Mouse (Mus musculus) neural tube, embryonic 15.5 days (tissue): ENCODE results near the gene Ntrk2. TPM values are rescaled to one million over a fixed set of nuclear protein-coding genes. Genes with fewer than 3 reads are reported as not detected.
A peak's percentile ranks its signal among the peaks of the same experiment; 100 is the strongest.

ENCODE experiments used
- ATAC-seq: fragments of 200-750 bp; cut with Nextera tagmentation; 2 replicates; pipeline ENCODE4 v1.8.0; 2017; ENCODE audit warnings: mild to moderate bottlenecking, moderate TSS enrichment, moderate library complexity; ENCODE audit not compliant: low FRiP score
- H3K27ac ChIP-seq: fragments of 300-500 bp; sonication (generic); replicated peaks from 2 replicates; pipeline ENCODE4 v1.5.1; 2015; ENCODE audit warnings: mild to moderate bottlenecking, inconsistent platforms
- H3K27me3 ChIP-seq: fragments of 300-500 bp; sonication (generic); replicated peaks from 2 replicates; pipeline ENCODE4 v1.6.1; 2015; ENCODE audit warnings: inconsistent platforms
- H3K36me3 ChIP-seq: fragments of 300-500 bp; sonication (generic); 2 replicates; pipeline ENCODE4 v1.6.1; 2015; ENCODE audit warnings: inconsistent platforms
- H3K4me1 ChIP-seq: fragments of 300-500 bp; sonication (generic); 2 replicates; pipeline ENCODE4 v1.6.1; 2015; ENCODE audit warnings: inconsistent platforms
- H3K4me2 ChIP-seq: fragments of 300-500 bp; sonication (generic); 2 replicates; pipeline ENCODE4 v1.6.1; 2015; ENCODE audit warnings: inconsistent platforms, mild to moderate bottlenecking, moderate library complexity
- H3K4me3 ChIP-seq: fragments of 300-500 bp; sonication (generic); replicated peaks from 2 replicates; pipeline ENCODE4 v1.5.1; 2015; ENCODE audit warnings: mild to moderate bottlenecking, inconsistent platforms
- H3K9ac ChIP-seq: fragments of 300-500 bp; sonication (generic); replicated peaks from 2 replicates; pipeline ENCODE4 v1.6.1; 2015; ENCODE audit warnings: mild to moderate bottlenecking, inconsistent platforms
- H3K9me3 ChIP-seq: fragments of 300-500 bp; sonication (generic); replicated peaks from 2 replicates; pipeline ENCODE4 v1.6.1; 2016; ENCODE audit warnings: inconsistent platforms
- WGBS: fragments of 180-500 bp; shearing (Covaris S2); methylation state at CpG from one replicate; pipeline ENCODE4 v1.1.7; 2015; ENCODE audit warnings: mixed read lengths; 5-methylcytosine and 5-hydroxymethylcytosine counted together
- polyA plus RNA-seq: library from polyadenylated mRNA; unstranded; fragments of >200 nt; fragmentation: Nextera tagmentation; extraction: Ambion mirVana; gene quantifications from 2 replicates; pipeline ENCODE4 v1.2.1, GENCODE M21; 2015

The Ntrk2 gene
- polyA plus RNA-seq, 1 experiment from 2014 or later: 132 TPM

DNA sequence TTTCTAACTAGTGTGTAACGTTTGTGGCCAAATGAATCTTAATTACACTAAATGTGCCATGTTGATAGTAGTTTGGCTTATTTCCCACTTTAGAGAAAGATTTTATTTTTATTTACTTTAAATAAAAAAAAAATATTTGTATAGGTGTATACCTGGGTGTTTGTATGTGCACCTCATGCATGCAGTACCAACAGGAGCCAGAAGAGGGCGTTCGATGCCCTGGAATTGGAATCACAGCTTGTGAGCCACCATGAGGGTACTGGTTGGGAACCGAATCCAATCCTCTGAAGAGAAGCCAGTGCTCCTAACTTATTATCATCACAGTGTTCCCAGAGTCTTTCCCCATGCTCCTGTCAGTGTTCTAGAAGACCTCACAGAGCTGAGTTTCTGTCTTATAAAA, 42.2 kb downstream of the Ntrk2 start:
- Histone ChIP-seq H3K36me3 (peaks cover 33% of the 10 kb centered on the region), H3K4me1 (peaks cover 14% of the 10 kb centered on the region; the same call in 1 of the 2 replicates), H3K4me2 (no peak overlapping the region), H3K9me3 (no peaks in the 10 kb centered on the region), H3K9ac (no peak overlapping the region), H3K27ac (no peak overlapping the region), H3K27me3 (no peaks in the 10 kb centered on the region), H3K4me3 (no peak overlapping the region)
- ATAC-seq: no peak
- 89% methylated on average over 4 of the region's 4 CpGs for WGBS

DNA sequence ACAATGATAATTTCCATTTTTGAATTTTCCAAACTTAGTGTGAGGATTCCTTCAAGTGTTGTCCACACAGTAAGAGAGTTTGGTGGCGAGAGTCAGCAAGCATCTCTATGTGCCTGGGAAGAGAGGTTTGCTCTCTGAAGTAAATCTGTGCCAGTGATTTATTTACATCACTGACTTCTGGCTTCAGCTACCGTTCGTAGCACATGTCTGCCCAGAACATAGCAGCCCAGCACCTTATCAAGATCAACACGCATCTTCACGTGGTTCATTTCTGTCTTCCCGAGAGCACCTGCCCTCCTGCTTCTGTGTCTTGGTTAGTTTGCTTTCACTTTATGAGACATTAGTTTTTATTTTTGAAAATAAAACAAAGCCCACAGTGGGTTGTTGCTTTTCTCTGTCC, 47.3 kb downstream of the Ntrk2 start:
- no peak for ATAC-seq
- no peak overlapping the region for H3K4me2 ChIP-seq
- H3K4me3 ChIP-seq: no peak overlapping the region
- no peaks in the 10 kb centered on the region for H3K9me3 ChIP-seq
- H3K27me3 ChIP-seq: no peaks in the 10 kb centered on the region
- peaks cover 23% of the 10 kb centered on the region for H3K36me3 ChIP-seq
- no peak overlapping the region for H3K9ac ChIP-seq
- no peaks in the 10 kb centered on the region for H3K4me1 ChIP-seq
- WGBS: 76% methylated on average over 6 of the region's 6 CpGs
- no peak overlapping the region for H3K27ac ChIP-seq

DNA sequence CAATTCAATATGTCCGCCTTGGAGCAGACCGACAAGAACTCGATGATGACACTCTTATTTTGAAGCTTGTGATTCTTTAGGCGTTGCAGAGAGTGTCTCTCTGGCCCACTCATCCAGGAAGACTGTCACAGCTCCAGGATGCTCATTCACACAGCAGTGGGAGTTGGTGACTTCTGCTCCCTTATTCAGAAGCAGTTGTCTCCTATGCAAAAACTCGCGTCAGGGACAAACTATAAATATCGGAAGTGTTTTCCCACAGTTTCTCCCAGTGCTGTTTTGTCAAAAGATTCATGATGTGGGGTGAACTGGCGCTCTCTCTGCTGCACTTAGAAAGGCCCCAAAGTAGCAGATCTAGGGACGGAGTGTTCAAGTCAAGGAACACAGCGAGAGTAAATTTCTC, 59.9 kb downstream of the Ntrk2 start:
- H3K9ac ChIP-seq: no peak overlapping the region
- H3K4me3 ChIP-seq: no peak overlapping the region
- peaks cover 18% of the 10 kb centered on the region for H3K36me3 ChIP-seq
- H3K9me3 ChIP-seq: no peaks in the 10 kb centered on the region
- peaks cover 6% of the 10 kb centered on the region; the same call in 1 of the 2 replicates for H3K4me1 ChIP-seq
- H3K27ac ChIP-seq: no peak overlapping the region
- 91% methylated on average over 10 of the region's 10 CpGs for WGBS
- no peaks in the 10 kb centered on the region for H3K27me3 ChIP-seq
- ATAC-seq: no peak
- H3K4me2 ChIP-seq: no peak overlapping the region

DNA sequence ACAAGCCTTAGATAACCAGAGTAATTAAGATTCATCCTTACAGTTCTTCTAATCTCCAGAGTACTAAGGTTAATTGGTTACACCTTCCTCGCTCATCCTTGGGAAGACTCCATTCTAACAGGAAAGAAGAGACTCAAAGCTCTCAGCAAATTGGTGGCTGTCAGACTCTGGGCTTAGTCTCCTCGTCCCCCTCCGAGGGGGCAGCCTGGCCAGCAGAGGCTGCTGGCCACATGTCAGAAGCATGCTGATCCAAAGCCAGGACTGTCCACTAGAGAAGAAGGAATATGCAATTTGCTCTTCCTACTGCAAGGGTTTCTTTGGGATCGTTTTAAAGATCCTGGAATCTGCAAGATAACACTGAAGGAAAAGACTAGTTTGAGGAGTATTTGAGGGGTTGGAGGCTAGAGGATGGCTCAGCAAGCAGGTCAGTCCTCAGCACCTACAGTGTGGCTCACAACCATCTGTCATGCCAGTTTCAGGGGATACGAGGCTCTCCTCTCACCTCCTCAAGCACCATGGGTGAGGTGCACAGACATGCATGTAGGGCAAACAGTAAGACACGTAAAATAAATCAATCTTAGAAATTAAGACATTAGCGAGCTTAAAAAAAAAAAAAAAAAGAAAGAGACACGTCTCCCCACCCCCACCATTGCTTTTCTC, 60.5 kb downstream of the Ntrk2 start:
- Histone ChIP-seq H3K4me2 (no peak overlapping the region), H3K9ac (no peak overlapping the region), H3K27ac (no peak overlapping the region), H3K4me3 (no peak overlapping the region), H3K9me3 (no peaks in the 10 kb centered on the region), H3K36me3 (peaks cover 11% of the 10 kb centered on the region), H3K4me1 (peaks cover 5% of the 10 kb centered on the region; the same call in 1 of the 2 replicates), H3K27me3 (no peaks in the 10 kb centered on the region)
- no peak for ATAC-seq
- WGBS: 90% methylated on average over 8 of the region's 8 CpGs

DNA sequence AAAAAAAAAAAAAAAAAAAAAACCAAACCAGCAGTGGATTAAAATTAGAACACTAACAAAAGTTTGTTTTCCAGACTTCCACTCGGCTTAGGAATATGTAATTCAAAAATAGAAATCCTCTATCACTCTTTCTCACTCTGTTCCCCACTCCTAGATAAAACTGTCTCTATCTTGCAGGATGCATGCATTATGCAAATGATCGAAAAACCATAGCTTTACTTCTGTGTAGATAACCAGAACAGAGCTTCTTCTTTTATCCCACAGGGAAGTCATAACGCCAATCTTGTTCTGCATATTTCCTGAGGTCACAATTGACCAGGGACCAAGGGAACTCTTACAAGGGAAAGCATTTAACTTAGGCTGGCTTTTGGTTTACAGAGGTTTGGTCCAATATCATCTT, 76.1 kb downstream of the Ntrk2 start:
- 93% methylated on average over 3 of the region's 3 CpGs for WGBS
- peaks cover 25% of the 10 kb centered on the region for H3K36me3 ChIP-seq

DNA sequence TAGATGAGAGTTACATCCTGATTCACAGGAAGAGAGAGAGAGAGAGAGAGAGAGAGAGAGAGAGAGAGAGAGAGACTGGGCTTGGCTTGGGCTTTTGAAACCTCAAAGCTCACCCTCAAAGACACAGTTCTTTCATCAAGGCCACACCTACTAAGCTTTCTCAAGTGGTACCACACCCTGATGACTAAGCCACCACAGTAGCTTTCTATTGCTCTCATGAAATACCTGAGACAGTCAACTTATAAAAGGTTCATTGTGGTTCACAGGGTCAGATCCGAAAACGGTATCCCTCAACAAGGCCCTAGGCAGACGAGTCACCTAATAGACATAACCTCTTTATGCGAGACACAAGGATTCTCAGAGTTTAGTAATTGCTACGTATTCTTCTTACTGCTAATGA, 76.5 kb downstream of the Ntrk2 start:
- Histone ChIP-seq H3K27me3 (no peaks in the 10 kb centered on the region), H3K27ac (no peak overlapping the region), H3K4me2 (no peak overlapping the region), H3K9ac (no peak overlapping the region), H3K4me1 (no peaks in the 10 kb centered on the region), H3K36me3 (peaks cover 21% of the 10 kb centered on the region), H3K4me3 (no peak overlapping the region), H3K9me3 (no peaks in the 10 kb centered on the region)
- no peak for ATAC-seq
- 91% methylated on average over 5 of the region's 5 CpGs for WGBS

More for the DNA sequence above, 76.1 kb downstream of the Ntrk2 start:
- no peak overlapping the region for H3K27ac ChIP-seq
- no peak overlapping the region for H3K4me3 ChIP-seq
- H3K4me2 ChIP-seq: no peak overlapping the region
- H3K9ac ChIP-seq: no peak overlapping the region
- ATAC-seq: no peak
- no peaks in the 10 kb centered on the region for H3K27me3 ChIP-seq
- no peaks in the 10 kb centered on the region for H3K9me3 ChIP-seq
- no peaks in the 10 kb centered on the region for H3K4me1 ChIP-seq

DNA sequence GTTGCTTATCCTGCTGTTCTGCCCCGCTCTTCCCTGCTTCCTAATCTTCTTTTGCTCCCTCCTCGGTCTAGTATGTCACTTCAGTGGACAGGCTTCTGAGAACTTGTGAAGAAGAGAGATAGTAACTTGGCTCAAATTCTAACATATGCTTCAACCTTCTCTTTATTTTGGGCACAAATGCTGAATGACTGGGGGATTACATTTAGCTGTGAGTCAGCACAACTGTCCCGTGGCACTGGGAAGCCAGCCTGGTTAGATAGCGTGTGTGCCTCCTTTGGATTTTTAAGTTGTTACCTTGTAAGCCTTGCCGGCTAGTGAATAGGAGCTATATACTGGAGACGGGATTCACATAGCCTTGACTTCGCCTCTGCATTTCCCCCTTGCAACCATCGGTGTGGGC, 79.7 kb downstream of the Ntrk2 start:
- H3K9ac ChIP-seq: no peak overlapping the region
- H3K27ac ChIP-seq: no peak overlapping the region
- WGBS: 88% methylated on average over 8 of the region's 8 CpGs
- H3K4me3 ChIP-seq: no peak overlapping the region
- no peak overlapping the region for H3K4me2 ChIP-seq
- H3K36me3 ChIP-seq: peaks cover 21% of the 10 kb centered on the region
- H3K4me1 ChIP-seq: no peaks in the 10 kb centered on the region
- H3K27me3 ChIP-seq: no peaks in the 10 kb centered on the region
- no peaks in the 10 kb centered on the region for H3K9me3 ChIP-seq
- no peak for ATAC-seq

DNA sequence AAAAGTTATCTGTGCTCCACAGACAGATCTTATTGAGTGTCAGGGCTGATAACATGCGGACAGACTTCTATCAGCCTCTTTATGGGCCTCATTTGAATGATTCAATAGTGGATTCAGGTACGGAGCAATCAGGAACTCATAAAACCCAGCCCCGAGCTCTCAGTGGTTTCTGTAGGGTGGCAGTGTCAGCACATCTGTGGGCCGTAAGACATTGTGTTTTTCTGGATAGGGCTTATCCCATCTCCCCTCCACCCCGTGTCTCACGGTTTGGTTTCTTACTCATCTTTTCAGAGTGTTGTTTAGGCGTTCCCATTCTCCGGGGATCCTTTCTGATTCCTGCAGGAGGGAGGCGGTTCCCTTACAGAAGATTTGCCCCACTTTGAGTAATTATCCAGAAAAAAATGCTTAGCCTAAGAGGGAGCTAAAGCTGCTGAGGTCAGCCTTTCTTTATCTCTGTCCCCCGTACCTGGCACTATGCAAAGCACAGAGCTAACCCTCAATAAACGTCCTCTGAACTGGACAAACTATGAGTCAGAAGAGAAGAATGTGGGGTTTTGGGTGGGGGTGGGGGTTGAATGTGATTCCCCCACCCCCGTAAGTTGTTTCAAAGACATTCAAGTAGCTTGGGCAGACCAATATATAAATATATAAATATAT, 90.0 kb downstream of the Ntrk2 start:
- H3K27ac ChIP-seq: no peak overlapping the region
- no peak overlapping the region for H3K9ac ChIP-seq
- no peaks in the 10 kb centered on the region for H3K4me1 ChIP-seq
- 54% methylated on average over 12 of the region's 12 CpGs for WGBS
- no peaks in the 10 kb centered on the region for H3K9me3 ChIP-seq
- H3K4me2 ChIP-seq: no peak overlapping the region
- no peak overlapping the region for H3K4me3 ChIP-seq
- no peaks in the 10 kb centered on the region for H3K27me3 ChIP-seq
- ATAC-seq: no peak
- peaks cover 5% of the 10 kb centered on the region; the same call in 1 of the 2 replicates for H3K36me3 ChIP-seq

DNA sequence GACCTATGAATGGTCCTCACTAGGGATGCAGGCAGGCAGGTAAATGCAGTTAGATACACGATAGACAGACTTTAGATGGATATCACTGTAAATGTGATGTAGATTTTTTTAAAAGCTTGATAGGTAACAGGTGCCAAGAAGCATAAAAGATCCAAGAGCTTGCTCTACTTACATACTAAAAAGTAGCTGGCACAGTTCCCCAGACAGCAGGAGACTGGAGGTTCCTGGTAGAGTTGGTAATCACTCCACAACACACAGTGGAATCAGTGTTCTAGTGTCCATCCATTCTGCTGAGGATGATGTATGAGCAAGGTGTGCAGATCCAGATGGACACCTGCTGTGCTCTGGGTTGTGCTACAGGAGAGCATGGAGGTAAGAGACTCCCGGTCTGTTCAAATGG, 93.0 kb downstream of the Ntrk2 start:
- 95% methylated on average over 2 of the region's 2 CpGs for WGBS
- Histone ChIP-seq H3K27ac (no peak overlapping the region), H3K4me1 (peaks cover 25% of the 10 kb centered on the region), H3K9ac (no peak overlapping the region), H3K4me3 (no peak overlapping the region), H3K27me3 (no peaks in the 10 kb centered on the region), H3K9me3 (no peaks in the 10 kb centered on the region), H3K36me3 (peaks cover 5% of the 10 kb centered on the region; the same call in 1 of the 2 replicates), H3K4me2 (no peak overlapping the region)
- ATAC-seq: no peak

DNA sequence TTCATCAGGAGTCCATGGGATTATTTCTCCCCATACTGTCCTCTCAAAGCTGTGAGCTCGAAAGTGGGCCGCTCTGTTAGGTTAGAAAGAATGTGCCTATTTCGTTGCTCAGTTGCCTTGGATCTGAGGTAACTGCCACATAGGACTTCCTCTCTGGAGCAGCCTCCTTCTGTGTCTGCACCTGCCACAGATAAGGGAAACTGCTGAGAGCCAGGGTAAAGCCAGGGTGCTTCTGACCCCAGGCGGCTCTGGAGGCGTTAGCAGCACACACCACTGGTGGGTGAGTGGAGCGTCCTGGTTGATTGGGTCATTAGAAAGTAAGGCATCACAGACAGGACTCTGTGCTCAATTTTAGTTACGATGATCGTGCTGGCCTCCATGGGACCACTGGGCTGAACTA, 95.9 kb downstream of the Ntrk2 start:
- Histone ChIP-seq H3K4me3 (no peak overlapping the region), H3K9me3 (no peaks in the 10 kb centered on the region), H3K9ac (no peak overlapping the region), H3K27me3 (no peaks in the 10 kb centered on the region), H3K27ac (peak overlapping the region; percentile 30; the same call in 1 of the 2 replicates), H3K36me3 (peaks cover 5% of the 10 kb centered on the region; the same call in 1 of the 2 replicates), H3K4me2 (no peak overlapping the region), H3K4me1 (peaks cover 55% of the 10 kb centered on the region)
- no peak for ATAC-seq
- WGBS: 63% methylated on average over 8 of the region's 8 CpGs

DNA sequence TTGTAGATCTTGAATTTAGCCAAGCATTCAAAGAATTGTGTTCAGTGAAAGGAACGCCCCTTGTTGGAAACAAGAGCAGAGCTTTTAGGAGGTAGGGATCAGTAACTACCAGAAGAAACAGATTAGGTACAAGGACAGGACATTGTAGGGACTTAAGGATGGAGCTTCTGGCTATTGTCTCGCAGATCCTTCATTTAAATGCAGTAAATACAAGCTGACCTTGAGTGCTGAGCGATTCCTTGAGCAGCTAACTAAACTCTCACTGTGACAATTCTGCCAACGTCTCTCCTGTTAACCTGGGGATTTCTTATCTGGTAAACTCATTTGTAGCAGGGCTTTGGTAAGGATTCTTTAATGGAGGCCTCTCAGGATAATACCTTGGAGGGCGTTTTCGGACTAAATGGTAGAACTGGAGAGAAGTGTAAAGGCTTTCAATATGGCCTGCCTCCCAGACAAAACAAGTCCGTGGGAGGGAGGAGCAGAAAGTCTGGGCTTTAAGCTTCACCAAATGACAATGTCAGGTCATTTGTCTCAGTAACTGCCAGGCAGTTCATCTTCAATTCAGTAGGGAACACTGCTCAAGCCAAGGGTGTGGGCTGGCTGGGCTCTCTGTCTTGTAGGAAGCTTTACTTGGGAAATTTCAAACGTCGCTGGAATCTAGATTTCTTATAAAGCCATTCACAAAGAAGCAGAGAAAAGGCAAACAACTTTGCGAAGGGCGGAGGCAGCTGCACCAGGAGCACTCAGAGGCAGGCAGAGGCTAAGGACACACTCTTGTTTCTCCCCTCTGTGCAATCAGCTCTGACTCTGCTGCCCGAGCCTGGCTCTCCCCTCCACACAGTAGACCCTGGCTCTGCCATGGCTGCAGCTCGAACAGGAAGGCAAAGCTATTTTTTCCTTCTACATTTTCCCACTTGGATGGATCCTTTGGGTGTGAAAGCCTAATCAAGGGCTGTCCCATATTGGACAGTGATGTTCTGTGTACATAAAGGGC, 98.7 kb downstream of the Ntrk2 start:
- H3K9me3 ChIP-seq: no peaks in the 10 kb centered on the region
- peaks cover 65% of the 10 kb centered on the region for H3K4me1 ChIP-seq
- no peak overlapping the region for H3K4me3 ChIP-seq
- peak; percentile 52; the same call in 1 of the 2 replicates for ATAC-seq
- no peaks in the 10 kb centered on the region for H3K27me3 ChIP-seq
- 18% methylated on average over 13 of the region's 13 CpGs for WGBS
- H3K36me3 ChIP-seq: peaks cover 3% of the 10 kb centered on the region; the same call in 1 of the 2 replicates
- peak overlapping the region; percentile 66 for H3K27ac ChIP-seq
- no peak overlapping the region for H3K4me2 ChIP-seq
- no peak overlapping the region for H3K9ac ChIP-seq
